Mouse (Mus musculus) B cell, adult 2 months (primary cell): ENCODE results near the gene Fam234a.

Experiments
- DNase-seq, 2 experiments: peaks; one replicate each; pipeline ENCODE4 v3.0.0; 2022

The Fam234a gene

DNA sequence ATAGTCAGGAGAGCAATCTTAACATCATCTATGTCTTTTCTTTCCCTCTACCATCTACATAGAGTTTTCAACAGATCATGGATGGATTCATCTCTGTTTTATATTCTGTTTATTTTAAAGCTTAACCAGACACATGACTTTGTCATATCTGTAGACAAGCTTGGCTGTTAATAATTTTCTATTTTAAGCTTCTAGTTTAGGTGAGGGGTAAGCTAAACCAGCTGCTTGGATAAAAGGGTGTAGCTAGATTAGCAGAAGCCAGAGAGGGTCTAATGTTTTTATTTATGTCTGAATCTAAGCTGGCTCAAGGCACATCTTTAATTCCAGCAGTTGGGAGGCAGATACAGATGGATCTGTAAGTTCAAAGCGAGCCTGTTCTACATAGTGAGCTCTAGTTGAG is 81.3 kb downstream of the Fam234a start:
- DNase-seq: no peak
